Mouse (Mus musculus) forebrain, embryonic 16.5 days (tissue): ENCODE results near the gene Grk3. TPM values are rescaled to one million over a fixed set of nuclear protein-coding genes. Genes with fewer than 3 reads are reported as not detected.

Experiments used
- ATAC-seq: fragments of 200-750 bp; cut with Nextera tagmentation; 2 replicates; pipeline ENCODE4 v1.8.0; 2017; ENCODE audit warnings: mild to moderate bottlenecking, moderate library complexity
- H3K27ac ChIP-seq: fragments of 300-500 bp; sonication (generic); 2 replicates; pipeline ENCODE4 v1.5.1; 2014; ENCODE audit warnings: low read length, control low read depth
- H3K27me3 ChIP-seq: fragments of 300-500 bp; sonication (generic); replicated peaks from 2 replicates; pipeline ENCODE4 v1.6.1; 2014; ENCODE audit warnings: low read length; ENCODE audit not compliant: control insufficient read depth, insufficient read depth
- H3K36me3 ChIP-seq: fragments of 300-500 bp; sonication (generic); 2 replicates; pipeline ENCODE4 v1.6.1; 2014; ENCODE audit not compliant: control insufficient read depth, insufficient read depth
- H3K4me1 ChIP-seq: fragments of 300-500 bp; sonication (generic); replicated peaks from 2 replicates; pipeline ENCODE4 v1.6.1; 2014; ENCODE audit warnings: low read length; ENCODE audit not compliant: control insufficient read depth, insufficient read depth
- H3K4me2 ChIP-seq: fragments of 300-500 bp; sonication (generic); 2 replicates; pipeline ENCODE4 v1.6.1; 2014; ENCODE audit warnings: mild to moderate bottlenecking, low read length, control low read depth
- H3K4me3 ChIP-seq: fragments of 300-500 bp; sonication (generic); replicated peaks from 2 replicates; pipeline ENCODE4 v1.5.1; 2014; ENCODE audit warnings: mild to moderate bottlenecking, low read length, control low read depth
- H3K9ac ChIP-seq: fragments of 300-500 bp; sonication (generic); replicated peaks from 2 replicates; pipeline ENCODE4 v1.6.1; 2014; ENCODE audit warnings: low read depth, low read length, control low read depth
- H3K9me3 ChIP-seq: fragments of 300-500 bp; sonication (generic); 2 replicates; pipeline ENCODE4 v1.6.1; 2016; ENCODE audit warnings: low read length; ENCODE audit not compliant: control insufficient read depth
- WGBS: fragments of 180-500 bp; shearing (Covaris S2); extraction: QIAGEN DNeasy Blood & Tissue Kit; methylation state at CpG from one replicate; pipeline ENCODE4 v1.1.7; 2014; 5-methylcytosine and 5-hydroxymethylcytosine counted together
- polyA plus RNA-seq: library from polyadenylated mRNA; unstranded; fragments of >200 nt; fragmentation: Nextera tagmentation; extraction: Ambion mirVana; gene quantifications from 2 replicates; pipeline ENCODE4 v1.2.1, GENCODE M21; 2015

Gene Grk3
- 16.3 and 25.1 TPM in 2 replicates for polyA plus RNA-seq

- Histone ChIP-seq H3K4me3 (peak within 1 kb of the TSS; percentile 51), H3K4me1 (peaks cover 19% of the 10 kb centered on the region), H3K36me3 (no peaks in the 10 kb centered on the region), H3K27ac (no peak within 1 kb of the TSS), H3K4me2 (peak within 1 kb of the TSS; percentile 54), H3K9ac (peak within 1 kb of the TSS; percentile 64), H3K27me3 (0 out of 2 replicates have a peak, but pooled peaks cover 2% of the 10 kb centered on the region), H3K9me3 (no peaks in the 10 kb centered on the region)
- 10% methylated on average over 17 of the region's 52 CpGs for WGBS
- ATAC-seq = peak; percentile 74
These were observed at the start of gene Grk3 for GRCm38 (mm10) chr5:113015236-113016061. Gene Grk3 (minus strand): TSS chr5:113015791.

- Histone ChIP-seq H3K4me1 (0 out of 2 replicates have a peak, but pooled peaks cover 6% of the 10 kb centered on the region), H3K27ac (no peak overlapping the region), H3K36me3 (no peaks in the 10 kb centered on the region), H3K4me2 (no peak overlapping the region), H3K9me3 (no peaks in the 10 kb centered on the region), H3K27me3 (no peaks in the 10 kb centered on the region), H3K9ac (no peak overlapping the region), H3K4me3 (no peak overlapping the region)
- ATAC-seq = peak; percentile 79
- WGBS = 3% methylated on average over 16 of the region's 16 CpGs
These were observed 38.7 kb upstream of the Grk3 start for GRCm38 (mm10) chr5:113054308-113054707.

GRCm38 (mm10) chr5:113050581-113051185, 35.1 kb upstream of the Grk3 start:
- Histone ChIP-seq H3K9me3 (no peaks in the 10 kb centered on the region), H3K9ac (no peak overlapping the region), H3K27ac (no peak overlapping the region), H3K4me1 (peaks cover 10% of the 10 kb centered on the region), H3K4me2 (no peak overlapping the region), H3K4me3 (no peak overlapping the region), H3K36me3 (no peaks in the 10 kb centered on the region), H3K27me3 (no peaks in the 10 kb centered on the region)
- WGBS = 51% methylated on average over 7 of the region's 7 CpGs
- ATAC-seq = no peak

GRCm38 (mm10) chr5:113049876-113050275, 34.3 kb upstream of the Grk3 start:
- ATAC-seq = no peak; the same call in 1 of the 2 replicates
- H3K27ac ChIP-seq = no peak overlapping the region
- peaks cover 15% of the 10 kb centered on the region for H3K4me1 ChIP-seq
- no peak overlapping the region for H3K4me2 ChIP-seq
- H3K9me3 ChIP-seq = no peaks in the 10 kb centered on the region
- H3K36me3 ChIP-seq = no peaks in the 10 kb centered on the region
- no peak overlapping the region for H3K4me3 ChIP-seq
- H3K27me3 ChIP-seq = no peaks in the 10 kb centered on the region
- no peak overlapping the region for H3K9ac ChIP-seq

- H3K27me3 ChIP-seq = no peaks in the 10 kb centered on the region
- H3K27ac ChIP-seq = peak overlapping the region; percentile 52; the same call in 1 of the 2 replicates
- H3K36me3 ChIP-seq = no peaks in the 10 kb centered on the region
- H3K4me1 ChIP-seq = peaks cover 30% of the 10 kb centered on the region
- H3K9me3 ChIP-seq = no peaks in the 10 kb centered on the region
- 67% methylated on average over 10 of the region's 10 CpGs for WGBS
- H3K4me3 ChIP-seq = no peak overlapping the region
- H3K9ac ChIP-seq = no peak overlapping the region
- ATAC-seq = peak; percentile 34; the same call in 1 of the 2 replicates
- H3K4me2 ChIP-seq = no peak overlapping the region
These were observed 30.1 kb upstream of the Grk3 start for GRCm38 (mm10) chr5:113045511-113046273.

GRCm38 (mm10) chr5:113043531-113043930, 27.9 kb upstream of the Grk3 start:
- no peaks in the 10 kb centered on the region for H3K9me3 ChIP-seq
- no peak overlapping the region for H3K4me3 ChIP-seq
- no peaks in the 10 kb centered on the region for H3K27me3 ChIP-seq
- no peak overlapping the region for H3K9ac ChIP-seq
- ATAC-seq = no peak
- 47% methylated on average over 8 of the region's 8 CpGs for WGBS
- no peak overlapping the region for H3K4me2 ChIP-seq
- no peaks in the 10 kb centered on the region for H3K36me3 ChIP-seq
- no peak overlapping the region for H3K27ac ChIP-seq
- peaks cover 29% of the 10 kb centered on the region for H3K4me1 ChIP-seq

GRCm38 (mm10) chr5:113041567-113042071, 26.0 kb upstream of the Grk3 start:
- peak; percentile 93 for ATAC-seq
- H3K36me3 ChIP-seq = no peaks in the 10 kb centered on the region
- H3K4me1 ChIP-seq = peaks cover 31% of the 10 kb centered on the region
- H3K9me3 ChIP-seq = no peaks in the 10 kb centered on the region
- H3K27ac ChIP-seq = peak overlapping the region; percentile 75
- H3K4me2 ChIP-seq = no peak overlapping the region
- 2% methylated on average over 5 of the region's 5 CpGs for WGBS
- H3K4me3 ChIP-seq = no peak overlapping the region
- no peaks in the 10 kb centered on the region for H3K27me3 ChIP-seq
- H3K9ac ChIP-seq = no peak overlapping the region

- H3K9ac ChIP-seq = no peak overlapping the region
- H3K27ac ChIP-seq = peak overlapping the region; percentile 75
- no peaks in the 10 kb centered on the region for H3K36me3 ChIP-seq
- H3K4me3 ChIP-seq = no peak overlapping the region
- WGBS = 37% methylated on average over 6 of the region's 6 CpGs
- H3K9me3 ChIP-seq = no peaks in the 10 kb centered on the region
- peaks cover 29% of the 10 kb centered on the region for H3K4me1 ChIP-seq
- no peaks in the 10 kb centered on the region for H3K27me3 ChIP-seq
- ATAC-seq = no peak
- H3K4me2 ChIP-seq = no peak overlapping the region
These were observed 25.2 kb upstream of the Grk3 start for GRCm38 (mm10) chr5:113040776-113041175.

- ATAC-seq = no peak
- no peak overlapping the region for H3K9ac ChIP-seq
- WGBS = 71% methylated on average over 6 of the region's 6 CpGs
These were observed 23.0 kb upstream of the Grk3 start for GRCm38 (mm10) chr5:113038601-113039000.

More at GRCm38 (mm10) chr5:113038601-113039000, 23.0 kb upstream of the Grk3 start:
- no peak overlapping the region for H3K27ac ChIP-seq
- no peaks in the 10 kb centered on the region for H3K27me3 ChIP-seq
- H3K9me3 ChIP-seq = no peaks in the 10 kb centered on the region
- H3K4me1 ChIP-seq = peaks cover 37% of the 10 kb centered on the region
- no peaks in the 10 kb centered on the region for H3K36me3 ChIP-seq
- no peak overlapping the region for H3K4me2 ChIP-seq
- H3K4me3 ChIP-seq = no peak overlapping the region
